Mouse (Mus musculus): Measurements from ENCODE around the gene Rbfox2.

DNA sequence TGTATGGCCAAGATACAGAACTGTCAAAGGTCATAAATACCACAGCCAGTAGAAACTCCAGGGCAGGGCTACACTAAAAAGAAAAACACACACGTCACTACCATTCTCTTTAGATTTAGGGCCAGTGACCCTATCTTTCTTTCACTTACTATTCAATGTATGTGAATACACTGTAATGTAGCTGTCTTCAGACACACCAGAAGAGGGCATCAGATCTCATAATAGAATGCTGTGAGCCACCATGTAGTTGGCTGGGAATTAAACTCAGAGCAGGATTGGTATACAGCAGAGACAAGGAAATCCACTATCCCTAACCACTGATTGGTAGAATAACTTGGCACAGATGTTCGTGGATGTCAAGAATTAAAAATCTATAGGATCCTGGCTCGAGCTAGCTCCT lies 76.7 kb downstream of the Rbfox2 start:
- TF ChIP-seq CTCF (IDR thresholded peaks at IDR 0.05; ENCODE audit: low read depth) (peak; percentile 40), EP300 (optimal IDR thresholded peaks at IDR 0.05) (no peak)
